Mouse (Mus musculus) embryonic facial prominence, embryonic 12.5 days (tissue): ENCODE data around the gene Dkk3. TPM values are rescaled to one million over a fixed set of nuclear protein-coding genes. Genes with fewer than 3 reads are reported as not detected.

Experiments
- ATAC-seq: fragments of 200-750 bp; cut with Nextera tagmentation; 2 replicates; pipeline ENCODE4 v1.8.0; 2017; ENCODE audit not compliant: insufficient number of reproducible peaks, insufficient read depth, low FRiP score, low TSS enrichment
- H3K27ac ChIP-seq: fragments of 300-500 bp; sonication (generic); 2 replicates; pipeline ENCODE4 v1.5.1; 2016; ENCODE audit warnings: mild to moderate bottlenecking
- H3K27me3 ChIP-seq: fragments of 300-500 bp; sonication (generic); 2 replicates; pipeline ENCODE4 v1.6.1; 2016; ENCODE audit warnings: mild to moderate bottlenecking, moderate library complexity
- H3K36me3 ChIP-seq: fragments of 300-500 bp; sonication (generic); 2 replicates; pipeline ENCODE4 v1.6.1; 2016; ENCODE audit warnings: mild to moderate bottlenecking
- H3K4me1 ChIP-seq: fragments of 300-500 bp; sonication (generic); 2 replicates; pipeline ENCODE4 v1.6.1; 2016
- H3K4me2 ChIP-seq: fragments of 300-500 bp; sonication (generic); replicated peaks from 2 replicates; pipeline ENCODE4 v1.6.1; 2016; ENCODE audit warnings: mild to moderate bottlenecking, moderate library complexity
- H3K4me3 ChIP-seq: fragments of 300-500 bp; sonication (generic); 2 replicates; pipeline ENCODE4 v1.5.1; 2016; ENCODE audit warnings: mild to moderate bottlenecking
- H3K9ac ChIP-seq: fragments of 300-500 bp; sonication (generic); 2 replicates; pipeline ENCODE4 v1.6.1; 2016; ENCODE audit warnings: mild to moderate bottlenecking, moderate library complexity
- H3K9me3 ChIP-seq: fragments of 300-500 bp; sonication (generic); 2 replicates; pipeline ENCODE4 v1.6.1; 2016; ENCODE audit warnings: mild to moderate bottlenecking, moderate library complexity
- WGBS: fragments of 180-500 bp; shearing (Covaris S2); methylation state at CpG from one replicate; pipeline ENCODE4 v1.1.7; 2016; 5-methylcytosine and 5-hydroxymethylcytosine counted together
- polyA plus RNA-seq: library from polyadenylated mRNA; unstranded; fragments of >200 nt; fragmentation: Nextera tagmentation; extraction: Ambion mirVana; gene quantifications from 2 replicates; pipeline ENCODE4 v1.2.1, GENCODE M21; 2016

The Dkk3 gene
- polyA plus RNA-seq, 1 experiment from 2014 or later, result 46.8 TPM

DNA sequence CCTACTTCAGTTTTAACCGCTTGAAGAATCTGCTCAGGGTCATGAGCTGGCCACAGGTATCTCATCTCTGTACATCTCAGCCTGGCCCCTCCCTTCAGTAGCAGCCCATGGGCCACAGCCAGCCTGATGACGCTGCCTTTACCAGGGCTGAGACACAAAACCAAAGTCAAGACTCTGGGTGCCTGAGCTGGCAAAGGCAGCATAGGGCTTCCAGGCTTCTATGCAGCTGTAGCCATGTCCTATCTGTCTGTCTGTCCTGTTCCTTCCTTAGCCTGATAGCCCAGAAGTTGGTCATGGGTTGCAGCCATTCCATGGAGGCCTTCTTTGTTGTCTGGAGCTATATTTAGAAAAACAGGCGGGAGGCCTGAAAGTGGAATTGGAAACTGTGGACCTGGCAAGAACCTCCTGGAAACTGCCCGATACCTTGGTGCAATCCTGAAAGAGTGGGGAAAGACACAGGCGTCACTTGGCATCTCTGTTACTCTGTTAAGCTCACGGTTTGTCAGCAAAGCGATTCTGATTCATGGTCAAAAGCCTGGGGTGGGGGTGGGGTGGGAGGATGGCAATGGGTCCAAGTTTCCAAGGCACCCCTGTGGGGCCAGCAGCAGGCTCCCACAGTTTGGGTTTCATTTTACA is 33.1 kb downstream of the Dkk3 start:
- 80% methylated on average over 7 of the region's 7 CpGs for WGBS
- H3K4me1 ChIP-seq, result peaks cover 16% of the 10 kb centered on the region

DNA sequence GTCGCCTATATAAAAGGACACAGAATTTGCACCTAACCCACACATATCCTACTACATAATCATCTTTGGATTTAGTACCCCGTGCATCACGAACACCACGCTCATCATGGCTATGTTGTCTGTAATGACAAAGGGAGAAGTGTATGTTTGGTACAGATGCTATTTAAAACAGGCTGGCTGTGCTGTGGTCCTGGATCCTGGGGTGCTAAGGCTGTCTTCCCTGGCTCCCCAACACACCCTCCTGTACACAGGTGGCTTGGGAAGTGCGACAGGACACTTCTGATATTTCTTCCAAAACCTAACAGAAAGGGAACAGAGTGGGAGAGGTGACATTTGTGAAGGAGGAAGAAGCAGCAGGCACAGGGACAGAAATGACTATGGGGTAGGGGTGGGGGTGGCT is 35.2 kb downstream of the Dkk3 start:
- Histone ChIP-seq H3K4me2 (no peak overlapping the region), H3K4me1 (peaks cover 17% of the 10 kb centered on the region), H3K4me3 (no peak overlapping the region), H3K36me3 (0 out of 2 replicates have a peak, but pooled peaks cover 5% of the 10 kb centered on the region), H3K9me3 (no peaks in the 10 kb centered on the region), H3K27ac (no peak overlapping the region), H3K27me3 (no peaks in the 10 kb centered on the region), H3K9ac (no peak overlapping the region)
- 89% methylated on average over 5 of the region's 5 CpGs for WGBS
- no peak for ATAC-seq

More for the DNA sequence above, 33.1 kb downstream of the Dkk3 start:
- Histone ChIP-seq H3K9ac (no peak overlapping the region), H3K4me2 (no peak overlapping the region), H3K27ac (no peak overlapping the region), H3K36me3 (no peaks in the 10 kb centered on the region), H3K27me3 (no peaks in the 10 kb centered on the region), H3K9me3 (no peaks in the 10 kb centered on the region), H3K4me3 (no peak overlapping the region)
- ATAC-seq, result no peak

DNA sequence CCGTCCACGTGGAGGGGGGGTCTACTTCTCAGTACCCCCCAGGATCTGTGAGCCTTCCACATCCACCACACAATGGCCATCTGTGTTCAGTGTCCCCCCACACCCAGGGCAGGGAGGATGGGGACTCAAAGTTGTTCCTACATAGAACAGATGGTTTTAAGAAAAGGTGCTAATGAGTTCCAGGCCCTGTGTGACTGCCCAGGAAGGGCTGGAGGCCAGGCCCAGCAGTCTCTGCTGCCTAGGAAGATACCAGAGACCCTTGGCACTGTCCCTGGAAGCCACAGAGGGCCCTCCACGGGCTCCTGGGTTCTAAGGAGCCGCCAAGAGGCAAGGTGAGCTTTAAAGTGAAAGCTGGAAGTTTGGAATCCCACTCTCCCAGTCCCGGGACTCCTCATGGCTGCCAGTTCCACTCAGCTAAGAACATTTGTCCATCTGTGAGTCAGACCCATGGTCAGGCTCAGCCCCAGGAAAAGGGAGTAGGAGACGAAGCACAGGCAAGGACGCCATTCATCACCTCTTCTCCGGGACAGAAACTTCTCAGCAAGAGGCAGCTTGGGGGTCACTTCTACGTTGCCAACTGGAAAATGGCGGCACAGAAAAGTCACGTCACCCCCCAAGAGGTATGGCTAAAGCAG is 36.9 kb downstream of the Dkk3 start:
- H3K27me3 ChIP-seq, result no peaks in the 10 kb centered on the region
- no peak overlapping the region for H3K4me3 ChIP-seq
- no peaks in the 10 kb centered on the region for H3K9me3 ChIP-seq
- no peak overlapping the region for H3K9ac ChIP-seq
- H3K4me2 ChIP-seq, result no peak overlapping the region
- peaks cover 15% of the 10 kb centered on the region for H3K4me1 ChIP-seq
- H3K27ac ChIP-seq, result peak overlapping the region; percentile 47
- 61% methylated on average over 11 of the region's 11 CpGs for WGBS
- no peak for ATAC-seq
- H3K36me3 ChIP-seq, result peaks cover 8% of the 10 kb centered on the region; the same call in 1 of the 2 replicates

DNA sequence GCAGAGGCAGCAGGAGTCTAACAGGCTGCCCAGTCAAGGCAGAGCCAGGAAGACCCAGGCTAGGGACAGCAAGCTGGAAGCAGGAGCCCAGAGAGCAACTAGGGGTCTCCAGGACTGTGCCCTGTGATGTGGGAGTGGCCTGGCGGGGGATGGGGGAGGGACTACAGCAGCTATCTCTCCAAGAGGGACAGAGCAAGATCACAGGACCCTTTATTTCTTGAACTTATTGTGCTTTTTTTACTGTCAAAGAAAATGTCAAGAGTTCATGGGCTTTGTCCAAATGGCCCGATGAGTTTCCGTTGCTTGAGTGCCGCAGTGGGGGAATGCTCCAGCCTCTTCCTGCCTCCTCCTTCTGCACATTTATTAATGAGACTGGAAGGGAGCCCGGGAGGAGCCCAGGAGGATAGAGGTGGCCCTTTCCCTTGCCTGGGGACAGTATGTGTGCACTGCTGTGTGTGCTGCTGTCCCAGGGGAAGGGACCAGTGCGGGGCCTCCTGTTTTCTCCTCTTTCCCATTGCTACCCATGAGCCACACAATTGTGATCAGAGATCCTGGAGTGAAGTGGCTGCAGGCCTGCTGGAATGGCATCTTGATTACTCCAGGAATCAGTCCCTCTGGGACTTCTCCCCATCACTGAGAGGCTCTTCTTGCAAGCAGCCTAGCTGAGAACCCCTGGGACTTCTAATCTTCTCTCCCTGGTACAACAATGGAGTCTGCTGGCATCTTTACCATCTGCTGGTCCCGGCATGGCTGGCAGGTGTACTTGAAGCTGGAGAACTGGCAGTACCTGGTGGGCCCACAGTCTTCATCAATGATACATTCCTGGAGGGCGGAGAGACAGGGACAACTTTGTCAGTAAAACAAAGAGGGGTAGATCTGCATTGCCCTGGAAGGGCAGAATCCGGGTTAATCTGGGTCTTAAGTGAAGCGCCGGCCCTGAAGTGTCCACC is 37.7 kb downstream of the Dkk3 start:
- Histone ChIP-seq H3K27me3 (no peaks in the 10 kb centered on the region), H3K36me3 (peaks cover 8% of the 10 kb centered on the region; the same call in 1 of the 2 replicates), H3K9ac (no peak overlapping the region), H3K4me3 (no peak overlapping the region), H3K27ac (no peak overlapping the region; the same call in 1 of the 2 replicates), H3K4me2 (no peak overlapping the region), H3K4me1 (peaks cover 15% of the 10 kb centered on the region), H3K9me3 (no peaks in the 10 kb centered on the region)
- ATAC-seq, result no peak; the same call in 1 of the 2 replicates
- WGBS, result 58% methylated on average over 11 of the region's 11 CpGs

DNA sequence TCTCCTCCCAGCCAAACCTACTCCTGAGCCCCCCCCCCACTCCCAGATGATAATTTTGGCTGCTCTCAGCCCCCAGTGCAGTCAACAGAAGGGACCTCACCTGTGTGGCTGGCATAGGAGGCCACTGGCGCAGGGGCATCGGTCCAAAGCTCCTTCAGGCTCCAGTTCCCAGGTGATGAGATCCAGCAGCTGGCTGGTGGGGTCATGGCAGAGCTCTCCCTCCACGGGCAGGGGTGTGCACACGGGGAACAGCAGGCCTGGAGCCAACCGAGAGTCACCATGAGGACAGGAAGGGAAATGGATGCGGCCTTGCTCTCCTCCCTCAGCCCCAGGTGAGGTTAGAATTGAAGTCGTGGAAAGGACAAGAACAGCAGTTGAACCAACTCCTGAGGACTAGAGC is 39.6 kb downstream of the Dkk3 start:
- WGBS, result 84% methylated on average over 7 of the region's 7 CpGs
- Histone ChIP-seq H3K9me3 (no peaks in the 10 kb centered on the region), H3K4me3 (no peak overlapping the region), H3K27ac (no peak overlapping the region), H3K4me1 (peaks cover 15% of the 10 kb centered on the region), H3K4me2 (no peak overlapping the region), H3K27me3 (no peaks in the 10 kb centered on the region), H3K36me3 (peaks cover 8% of the 10 kb centered on the region; the same call in 1 of the 2 replicates), H3K9ac (no peak overlapping the region)
- ATAC-seq, result no peak

DNA sequence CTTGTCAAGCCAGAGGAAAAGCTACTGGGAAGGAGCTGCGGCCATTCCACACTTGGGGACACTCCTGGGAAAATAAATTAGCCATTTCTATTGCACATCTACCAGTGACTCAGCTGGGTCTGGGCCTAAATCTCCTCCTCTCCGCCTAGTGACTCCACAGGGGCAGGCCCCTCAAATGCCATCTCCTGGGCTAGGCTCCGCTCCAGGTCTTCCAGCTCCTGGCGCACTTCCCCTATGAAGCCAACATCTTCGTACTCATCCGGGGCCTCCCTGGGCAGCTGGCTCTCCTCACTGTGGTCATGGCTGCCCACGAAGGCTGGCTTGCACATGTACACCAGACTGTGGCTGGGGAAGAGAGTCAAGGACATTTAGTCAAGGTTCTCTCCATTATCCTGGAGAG is 40.8 kb downstream of the Dkk3 start:
- Histone ChIP-seq H3K9ac (no peak overlapping the region), H3K27me3 (no peaks in the 10 kb centered on the region), H3K4me2 (no peak overlapping the region), H3K4me1 (peaks cover 15% of the 10 kb centered on the region), H3K4me3 (no peak overlapping the region), H3K27ac (no peak overlapping the region), H3K36me3 (peaks cover 8% of the 10 kb centered on the region; the same call in 1 of the 2 replicates), H3K9me3 (no peaks in the 10 kb centered on the region)
- 89% methylated on average over 7 of the region's 7 CpGs for WGBS
- no peak for ATAC-seq

DNA sequence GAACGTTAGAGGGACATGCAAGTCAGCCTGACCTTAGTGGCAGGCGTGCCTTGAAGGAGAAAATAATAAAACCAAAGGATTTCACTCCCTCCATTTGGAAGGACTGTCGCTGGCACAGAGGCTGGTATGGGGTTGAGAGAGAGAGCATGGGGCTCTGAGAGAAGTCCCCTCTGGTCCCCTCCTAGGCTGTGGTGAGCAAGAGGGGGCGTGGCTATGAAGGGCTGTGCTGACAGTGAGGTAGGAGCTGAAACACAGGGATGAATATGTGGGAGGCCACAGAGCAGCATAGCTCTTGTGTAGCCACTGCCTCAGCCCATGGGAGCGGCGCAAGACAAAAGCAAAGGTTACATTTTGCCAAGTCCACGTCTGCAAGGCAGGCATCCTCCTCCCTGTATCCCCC is 41.4 kb downstream of the Dkk3 start:
- 90% methylated on average over 7 of the region's 7 CpGs for WGBS

DNA sequence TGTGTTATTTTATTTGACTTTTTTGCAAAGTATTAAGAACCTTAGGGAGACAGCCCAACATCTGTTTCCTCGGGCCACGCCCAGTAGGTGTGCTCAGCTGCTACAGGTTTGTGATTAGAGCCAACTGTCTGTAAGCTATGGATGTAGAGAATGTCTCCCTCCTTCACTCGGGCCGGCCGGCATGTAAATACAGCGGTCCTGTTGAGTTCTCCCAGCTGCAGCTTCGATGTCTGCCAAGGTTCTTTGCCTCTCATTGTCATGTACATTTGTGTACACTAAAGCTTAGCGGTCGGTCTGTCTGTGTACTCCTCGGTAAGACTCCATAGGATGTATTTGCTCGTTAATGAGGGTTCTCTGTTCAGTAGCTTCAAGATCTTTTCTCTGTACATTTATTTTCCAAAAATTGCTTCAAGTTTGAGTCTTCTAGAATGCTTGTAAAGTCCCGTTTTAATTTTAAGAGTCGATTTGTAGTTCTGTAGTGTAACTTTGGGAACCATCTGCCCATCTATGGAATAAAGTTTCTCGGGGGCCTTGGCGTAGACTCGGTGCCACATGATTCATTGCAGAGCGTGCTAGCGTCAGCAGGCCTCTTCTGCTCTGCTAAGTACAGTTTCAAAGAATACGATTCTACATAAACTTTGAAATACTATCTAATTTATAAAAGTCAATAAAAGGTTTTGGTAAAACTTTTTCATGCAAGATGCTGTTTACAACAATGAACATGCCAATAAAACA is 48.1 kb downstream of the Dkk3 start:
- Histone ChIP-seq H3K4me2 (no peak overlapping the region), H3K9ac (no peak overlapping the region), H3K27ac (no peak overlapping the region), H3K4me3 (no peak overlapping the region), H3K9me3 (no peaks in the 10 kb centered on the region), H3K27me3 (no peaks in the 10 kb centered on the region), H3K36me3 (peaks cover 51% of the 10 kb centered on the region), H3K4me1 (no peaks in the 10 kb centered on the region)
- 92% methylated on average over 19 of the region's 19 CpGs for WGBS
- ATAC-seq, result no peak

More for the DNA sequence above, 41.4 kb downstream of the Dkk3 start:
- no peak for ATAC-seq
- Histone ChIP-seq H3K27ac (no peak overlapping the region), H3K9me3 (no peaks in the 10 kb centered on the region), H3K4me3 (no peak overlapping the region), H3K36me3 (peaks cover 8% of the 10 kb centered on the region; the same call in 1 of the 2 replicates), H3K4me1 (peaks cover 15% of the 10 kb centered on the region), H3K9ac (no peak overlapping the region), H3K27me3 (no peaks in the 10 kb centered on the region), H3K4me2 (no peak overlapping the region)

DNA sequence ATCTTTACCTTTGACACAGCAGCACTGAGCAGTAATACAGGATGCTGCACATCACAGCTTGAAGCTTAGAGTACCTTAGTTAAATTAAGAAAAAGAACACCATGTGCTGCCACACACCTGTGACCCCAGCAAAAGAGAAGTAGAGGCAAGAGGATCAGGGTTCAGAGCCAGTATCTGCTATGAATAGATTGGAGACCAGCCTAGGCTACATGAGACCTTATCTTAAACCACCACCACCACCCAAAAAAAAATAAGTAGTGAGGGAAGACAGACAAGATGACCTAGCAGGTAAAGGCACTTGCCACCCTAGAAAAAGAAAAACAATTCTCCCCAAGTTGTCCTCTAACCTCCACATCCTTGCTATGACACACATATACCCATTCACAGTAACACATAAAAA is 50.1 kb downstream of the Dkk3 start:
- H3K4me3 ChIP-seq, result no peak overlapping the region
- H3K36me3 ChIP-seq, result peaks cover 66% of the 10 kb centered on the region
- no peaks in the 10 kb centered on the region for H3K9me3 ChIP-seq
- no peaks in the 10 kb centered on the region for H3K4me1 ChIP-seq
- ATAC-seq, result no peak
- H3K4me2 ChIP-seq, result no peak overlapping the region
- no peak overlapping the region for H3K27ac ChIP-seq
- H3K9ac ChIP-seq, result no peak overlapping the region
- H3K27me3 ChIP-seq, result no peaks in the 10 kb centered on the region

DNA sequence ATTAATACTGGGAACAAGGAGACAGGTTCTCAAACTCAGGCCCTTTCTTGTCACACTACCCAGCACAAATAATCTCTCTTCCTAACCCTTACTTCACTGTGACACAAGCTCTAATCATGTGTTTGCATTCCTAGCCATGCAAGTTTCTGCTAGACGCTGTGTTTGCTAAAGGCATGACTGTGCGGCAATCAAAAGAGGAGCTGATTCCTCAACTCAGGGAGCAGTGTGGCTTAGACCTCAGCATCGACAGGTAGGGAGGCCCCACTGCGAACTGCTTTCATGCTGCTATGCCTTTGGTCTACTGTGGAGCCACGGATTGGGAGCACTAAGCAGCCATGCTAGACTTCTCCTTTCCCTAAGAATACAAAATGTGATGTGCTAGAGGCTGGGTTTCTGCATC is 55.0 kb downstream of the Dkk3 start:
- no peak for ATAC-seq
- H3K4me3 ChIP-seq, result no peak overlapping the region
- no peaks in the 10 kb centered on the region for H3K4me1 ChIP-seq
- no peak overlapping the region for H3K9ac ChIP-seq
- 85% methylated on average over 5 of the region's 5 CpGs for WGBS
- H3K9me3 ChIP-seq, result no peaks in the 10 kb centered on the region
- H3K4me2 ChIP-seq, result no peak overlapping the region
- no peaks in the 10 kb centered on the region for H3K27me3 ChIP-seq
- H3K36me3 ChIP-seq, result peaks cover 72% of the 10 kb centered on the region
- H3K27ac ChIP-seq, result no peak overlapping the region

DNA sequence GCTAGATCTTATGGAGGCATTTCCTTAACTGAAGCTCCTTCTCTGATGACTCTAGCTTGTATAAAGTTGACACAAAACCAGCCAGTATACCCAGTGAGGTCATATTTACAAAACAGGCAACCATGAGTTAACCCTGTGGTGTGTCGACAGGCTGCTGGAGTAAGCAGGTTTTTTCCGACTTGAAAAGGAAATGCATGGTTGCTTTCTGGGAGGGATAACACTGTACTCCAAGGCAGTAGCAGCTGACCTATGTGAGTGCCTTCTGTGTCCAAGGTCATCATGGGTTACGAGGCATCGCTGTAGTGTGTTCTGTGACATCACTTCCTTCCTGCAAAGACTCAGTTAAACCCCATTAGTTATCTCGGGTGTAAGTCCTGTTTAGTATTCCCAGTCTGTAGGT is 55.9 kb downstream of the Dkk3 start:
- Histone ChIP-seq H3K27ac (no peak overlapping the region), H3K9me3 (no peaks in the 10 kb centered on the region), H3K4me1 (no peaks in the 10 kb centered on the region), H3K27me3 (no peaks in the 10 kb centered on the region), H3K4me2 (no peak overlapping the region), H3K36me3 (peaks cover 73% of the 10 kb centered on the region), H3K9ac (no peak overlapping the region), H3K4me3 (no peak overlapping the region)
- WGBS, result 82% methylated on average over 5 of the region's 5 CpGs
- ATAC-seq, result no peak
